Mouse (Mus musculus) limb, embryonic 11.5 days (tissue): Measurements from ENCODE around the gene Aplnr. TPM values are rescaled to one million over a fixed set of nuclear protein-coding genes. Genes with fewer than 3 reads are reported as not detected.

Source experiments
- ATAC-seq: fragments of 200-750 bp; cut with Nextera tagmentation; 2 replicates; pipeline ENCODE4 v1.8.0; 2017; ENCODE audit warnings: low read depth; ENCODE audit not compliant: insufficient number of reproducible peaks, low FRiP score, low TSS enrichment
- DNase-seq: peaks from one replicate; pipeline ENCODE4 v3.0.0-alpha.2; 2015; ENCODE audit warnings: low spot score
- H3K27ac ChIP-seq: fragments of 300-500 bp; sonication (generic); replicated peaks from 2 replicates; pipeline ENCODE4 v1.5.1; 2014; ENCODE audit warnings: low read depth, mild to moderate bottlenecking, low read length
- H3K27me3 ChIP-seq: fragments of 300-500 bp; sonication (generic); 2 replicates; pipeline ENCODE4 v1.6.1; 2014; ENCODE audit warnings: mild to moderate bottlenecking, low read length, mixed read lengths; ENCODE audit not compliant: control insufficient read depth, insufficient read depth
- H3K36me3 ChIP-seq: fragments of 300-500 bp; sonication (generic); 2 replicates; pipeline ENCODE4 v1.6.1; 2014; ENCODE audit warnings: mild to moderate bottlenecking, low read length, moderate library complexity, mixed read lengths; ENCODE audit not compliant: control insufficient read depth, insufficient read depth
- H3K4me1 ChIP-seq: fragments of 300-500 bp; sonication (generic); 2 replicates; pipeline ENCODE4 v1.6.1; 2014; ENCODE audit warnings: low read length, mixed read lengths; ENCODE audit not compliant: control insufficient read depth, insufficient read depth
- H3K4me2 ChIP-seq: fragments of 300-500 bp; sonication (generic); 2 replicates; pipeline ENCODE4 v1.6.1; 2014; ENCODE audit warnings: low read depth, mild to moderate bottlenecking, moderate library complexity; ENCODE audit not compliant: severe bottlenecking
- H3K4me3 ChIP-seq: fragments of 300-500 bp; sonication (generic); 2 replicates; pipeline ENCODE4 v1.5.1; 2014; ENCODE audit warnings: low read depth, low read length
- H3K9ac ChIP-seq: fragments of 300-500 bp; sonication (generic); 2 replicates; pipeline ENCODE4 v1.6.1; 2014; ENCODE audit warnings: mild to moderate bottlenecking, low read length
- H3K9me3 ChIP-seq: fragments of 300-500 bp; sonication (generic); 2 replicates; pipeline ENCODE4 v1.6.1; 2016; ENCODE audit warnings: low read length; ENCODE audit not compliant: control insufficient read depth
- WGBS: fragments of 180-500 bp; shearing (Covaris S2); extraction: QIAGEN DNeasy Blood & Tissue Kit; methylation state at CpG from one replicate; pipeline ENCODE4 v1.1.7; 2014; 5-methylcytosine and 5-hydroxymethylcytosine counted together
- polyA plus RNA-seq: library from polyadenylated mRNA; unstranded; fragments of >200 nt; fragmentation: Nextera tagmentation; extraction: Ambion mirVana; gene quantifications from 2 replicates; pipeline ENCODE4 v1.2.1, GENCODE M21; 2014

The Aplnr gene
- polyA plus RNA-seq, 1 experiment from 2014 or later = 34.9 TPM

DNA sequence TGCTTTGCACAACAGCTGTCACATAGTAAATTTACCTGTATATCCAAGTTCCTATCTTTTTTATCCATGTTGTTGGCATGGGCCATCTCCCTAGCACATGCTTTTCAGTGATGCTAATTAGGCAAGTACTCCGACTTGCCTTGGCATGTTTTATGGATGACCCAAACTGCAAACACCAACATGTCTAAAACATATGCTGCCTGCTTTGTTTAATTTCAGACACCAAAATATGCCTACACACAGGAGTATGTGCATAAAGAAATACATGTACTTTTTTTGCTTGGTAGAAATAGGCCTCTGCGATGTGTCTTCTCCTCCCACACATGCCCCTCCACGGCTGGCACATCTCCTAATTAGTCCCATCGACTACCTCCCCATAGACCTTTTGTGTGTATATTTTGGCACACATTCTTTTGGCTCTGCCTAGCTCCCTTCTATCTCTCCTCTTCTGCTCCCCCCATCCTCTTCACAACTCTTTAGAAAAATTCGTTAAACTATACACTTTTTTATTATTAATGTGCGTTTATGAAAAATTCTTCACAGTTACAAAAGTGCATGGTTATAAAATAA, 51.6 kb downstream of the Aplnr start:
- Histone ChIP-seq H3K4me3 (no peak overlapping the region), H3K36me3 (no peaks in the 10 kb centered on the region)
- WGBS = 97% methylated on average over 6 of the region's 6 CpGs

More for the DNA sequence above, 51.6 kb downstream of the Aplnr start:
- H3K4me2 ChIP-seq = no peak overlapping the region
- H3K27ac ChIP-seq = no peak overlapping the region
- H3K9me3 ChIP-seq = no peaks in the 10 kb centered on the region
- no peaks in the 10 kb centered on the region for H3K4me1 ChIP-seq
- ATAC-seq (no peak), DNase-seq (no peak)
- no peak overlapping the region for H3K9ac ChIP-seq
- no peaks in the 10 kb centered on the region for H3K27me3 ChIP-seq

Other genes starting within 250 kb of the Aplnr start
- gene Rtn4rl2, start 249.5 kb upstream of the Aplnr start, polyA plus RNA-seq = 0.75 and 0.96 TPM in 2 replicates
- gene Slc43a3, start 199.6 kb upstream of the Aplnr start, polyA plus RNA-seq = 31.6 and 31.7 TPM in 2 replicates
- gene Prg2, start 155.8 kb upstream of the Aplnr start, polyA plus RNA-seq = 0.47 and 0.48 TPM in 2 replicates
- gene Prg3, start 148.0 kb upstream of the Aplnr start, polyA plus RNA-seq = not detected in 2 replicates
- gene Ssrp1, start 99.0 kb upstream of the Aplnr start, polyA plus RNA-seq = 409 and 418 TPM in 2 replicates
- 0.76 and 1.4 TPM in 2 replicates for gene P2rx3, start 98.8 kb upstream of the Aplnr start, polyA plus RNA-seq
- 6.7 and 7.0 TPM in 2 replicates for gene Tnks1bp1, start 88.2 kb upstream of the Aplnr start, polyA plus RNA-seq
- 0.37 and 0.41 TPM in 2 replicates for gene Lrrc55, start 61.0 kb downstream of the Aplnr start, polyA plus RNA-seq
- gene Olfr987, start 203.1 kb downstream of the Aplnr start, polyA plus RNA-seq = not detected in 2 replicates
- gene Olfr988, start 227.0 kb downstream of the Aplnr start, polyA plus RNA-seq = not detected in 2 replicates